Mouse (Mus musculus) liver, adult 2 months (tissue): ENCODE results near the gene Hectd4.

Experiments
- CTCF ChIP-seq: fragments of 200-500 bp; IDR thresholded peaks from 2 replicates; pipeline ENCODE4 v1.5.1; 2011; ENCODE audit warnings: low read depth, low read length, control low read depth
- POLR2A ChIP-seq: fragments of 200-500 bp; IDR thresholded peaks from 2 replicates; pipeline ENCODE4 v1.6.1; 2011; ENCODE audit warnings: low read length, control low read depth; ENCODE audit not compliant: insufficient read depth; ENCODE audit errors: extremely low read depth

DNA sequence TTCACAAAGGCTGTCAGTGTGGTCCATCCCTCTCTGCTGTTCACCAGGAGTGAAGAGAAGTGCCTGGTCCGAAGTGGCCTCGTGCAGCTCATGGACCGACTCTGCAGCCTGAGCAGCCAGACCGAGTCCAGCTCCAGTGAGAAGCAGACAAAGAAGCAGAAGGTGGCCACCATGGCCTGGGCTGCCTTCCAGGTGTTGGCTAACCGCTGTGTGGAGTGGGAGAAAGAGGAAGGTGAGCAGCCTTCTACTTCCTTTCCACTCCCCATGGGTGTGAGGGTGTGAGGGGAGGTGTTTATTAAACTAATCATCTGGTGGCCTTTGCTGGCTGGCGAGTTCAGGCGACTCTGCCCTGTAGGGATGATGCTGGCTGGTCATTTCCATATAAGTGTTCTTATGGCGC lies 91.6 kb downstream of the Hectd4 start:
- TF ChIP-seq CTCF = no peak
- no peak for TF ChIP-seq POLR2A
